Mouse (Mus musculus) left cerebral cortex, postnatal 36 days (tissue): Measurements from ENCODE around the gene Gga2. TPM values are rescaled to one million over a fixed set of nuclear protein-coding genes. Genes with fewer than 3 reads are reported as not detected.
A peak's percentile ranks its signal among the peaks of the same experiment; 100 is the strongest.

Experiments
- DNase-seq, 2 experiments: peaks; one replicate each; pipeline ENCODE4 v3.0.0; 2021 to 2022; ENCODE audit warnings: low spot score in 2 of 2, mixed read lengths in 1 of 2
- intact Hi-C: fragments of 180-260 bp; cut with DNase I; formaldehyde crosslinking; loops from one replicate; pipeline ENCODE4 v1.15.1; 2025
- total RNA-seq, 2 experiments: library from RNA; stranded (reverse); gene quantifications; 2 replicates each; pipeline ENCODE4 v1.2.3; 2021

The Gga2 gene
- 10 to 100 TPM; 26.8 to 34.8 TPM for total RNA-seq

GRCm38 (mm10) chr7:122020667-122021354, at the start of gene Gga2:
TSS of gene Gga2 (minus strand) at chr7:122021222.
- peak; percentile 84 to 86 for DNase-seq
- intact Hi-C loops: no loop called here

- intact Hi-C loops: loop anchor here (5.0 kb wide), 1 partner anchor 35 kb away; the partner anchor contains the start of gene Ndufab1
- no peak for DNase-seq
Measured at GRCm38 (mm10) chr7:122067517-122068381, 46.7 kb upstream of the Gga2 start.

GRCm38 (mm10) chr7:122066945-122067516, 46.0 kb upstream of the Gga2 start, which contains the start of the genes Ubfd1 and Ears2:
TSS of gene Ubfd1 (plus strand) at chr7:122067175.
TSS of gene Ears2 (minus strand) at chr7:122067263.
- intact Hi-C loops: loop anchor here (5.0 kb wide), 1 partner anchor 35 kb away; the partner anchor contains the start of gene Ndufab1
- DNase-seq: peak; percentile 98 to 99

GRCm38 (mm10) chr7:122066102-122066944, 45.3 kb upstream of the Gga2 start:
- intact Hi-C loops: loop anchor here (5.0 kb wide), 1 partner anchor 36 kb away; the partner anchor contains the start of gene Ndufab1
- no peak for DNase-seq

GRCm38 (mm10) chr7:122065656-122066055, 44.6 kb upstream of the Gga2 start:
- intact Hi-C loops: loop anchor here (5.0 kb wide), 1 partner anchor 37 kb away; the partner anchor contains the start of gene Ndufab1
- DNase-seq: no peak

- intact Hi-C loops: no loop called here
- DNase-seq: no peak
Measured at GRCm38 (mm10) chr7:122056633-122057032, 35.6 kb upstream of the Gga2 start.

- intact Hi-C loops: no loop called here
Measured at GRCm38 (mm10) chr7:122050834-122051233, 29.8 kb upstream of the Gga2 start.

GRCm38 (mm10) chr7:122048191-122048590, 27.2 kb upstream of the Gga2 start:
- intact Hi-C loops: no loop called here
- DNase-seq: no peak

More at GRCm38 (mm10) chr7:122050834-122051233, 29.8 kb upstream of the Gga2 start:
- DNase-seq: no peak

GRCm38 (mm10) chr7:122046813-122047212, 25.8 kb upstream of the Gga2 start:
- intact Hi-C loops: no loop called here
- DNase-seq: no peak

GRCm38 (mm10) chr7:122045711-122046110, 24.7 kb upstream of the Gga2 start:
- DNase-seq: no peak
- intact Hi-C loops: no loop called here

- intact Hi-C loops: no loop called here
- peak; percentile 28 to 38 for DNase-seq
Measured at GRCm38 (mm10) chr7:122045181-122045634, 24.2 kb upstream of the Gga2 start.

GRCm38 (mm10) chr7:122044106-122044505, 23.1 kb upstream of the Gga2 start:
- no peak for DNase-seq
- intact Hi-C loops: no loop called here

GRCm38 (mm10) chr7:122034348-122034747, 13.3 kb upstream of the Gga2 start:
- no peak for DNase-seq
- intact Hi-C loops: no loop called here

GRCm38 (mm10) chr7:122033371-122033770, 12.3 kb upstream of the Gga2 start:
- intact Hi-C loops: no loop called here
- no peak for DNase-seq

- DNase-seq: no peak
- intact Hi-C loops: no loop called here
Measured at GRCm38 (mm10) chr7:122022131-122022530, 1.1 kb upstream of the Gga2 start.

GRCm38 (mm10) chr7:122020273-122020666, 752 bp downstream of the Gga2 start:
- intact Hi-C loops: no loop called here
- DNase-seq: peak in 1 of 2 experiments; percentile 17

GRCm38 (mm10) chr7:122018978-122019377, 2.0 kb downstream of the Gga2 start:
- intact Hi-C loops: no loop called here
- peak; percentile 50 to 72 for DNase-seq

GRCm38 (mm10) chr7:122018247-122018646, 2.8 kb downstream of the Gga2 start:
- intact Hi-C loops: no loop called here
- DNase-seq: no peak

- intact Hi-C loops: no loop called here
- no peak for DNase-seq
Measured at GRCm38 (mm10) chr7:122015734-122016133, 5.3 kb downstream of the Gga2 start.
